Mouse (Mus musculus) Muller cell, postnatal 12 days (primary cell): ENCODE data around the gene Ankrd44.

Experiments used
- DNase-seq: peaks from one replicate; pipeline ENCODE4 v3.0.0-alpha.2; 2015; ENCODE audit errors: inconsistent ontology term

The Ankrd44 gene

DNA sequence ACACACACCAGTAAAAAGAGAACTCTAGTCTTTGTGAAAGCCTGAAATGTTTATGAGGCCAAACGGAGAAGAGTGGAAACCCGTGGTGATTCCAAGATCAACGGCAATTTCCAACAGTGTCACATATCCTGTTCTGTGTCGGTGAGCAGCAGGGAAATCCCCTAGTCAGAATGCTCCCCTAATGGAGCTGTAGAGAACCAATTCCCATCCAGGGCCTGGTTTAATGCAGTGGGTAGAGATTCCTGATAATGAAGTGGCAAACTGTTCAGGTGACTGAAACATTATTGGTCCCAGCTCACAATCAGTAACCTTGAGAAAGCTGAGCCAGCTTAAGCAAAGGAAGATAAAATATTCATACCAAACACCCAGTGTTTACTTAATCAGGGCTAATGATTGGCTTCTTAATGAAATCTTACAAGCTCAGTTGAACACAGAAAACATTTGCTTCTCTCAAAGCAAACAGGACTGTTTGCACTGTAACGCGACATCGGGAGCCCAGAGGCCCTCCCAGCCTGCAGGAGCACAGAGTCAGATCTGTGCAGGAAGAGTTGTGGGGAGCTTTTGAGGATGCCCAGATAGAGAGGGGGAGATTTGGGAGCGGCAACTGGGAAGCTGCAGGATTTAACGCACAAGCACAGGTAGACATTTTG, 110.9 kb downstream of the Ankrd44 start:
- no peak for DNase-seq

DNA sequence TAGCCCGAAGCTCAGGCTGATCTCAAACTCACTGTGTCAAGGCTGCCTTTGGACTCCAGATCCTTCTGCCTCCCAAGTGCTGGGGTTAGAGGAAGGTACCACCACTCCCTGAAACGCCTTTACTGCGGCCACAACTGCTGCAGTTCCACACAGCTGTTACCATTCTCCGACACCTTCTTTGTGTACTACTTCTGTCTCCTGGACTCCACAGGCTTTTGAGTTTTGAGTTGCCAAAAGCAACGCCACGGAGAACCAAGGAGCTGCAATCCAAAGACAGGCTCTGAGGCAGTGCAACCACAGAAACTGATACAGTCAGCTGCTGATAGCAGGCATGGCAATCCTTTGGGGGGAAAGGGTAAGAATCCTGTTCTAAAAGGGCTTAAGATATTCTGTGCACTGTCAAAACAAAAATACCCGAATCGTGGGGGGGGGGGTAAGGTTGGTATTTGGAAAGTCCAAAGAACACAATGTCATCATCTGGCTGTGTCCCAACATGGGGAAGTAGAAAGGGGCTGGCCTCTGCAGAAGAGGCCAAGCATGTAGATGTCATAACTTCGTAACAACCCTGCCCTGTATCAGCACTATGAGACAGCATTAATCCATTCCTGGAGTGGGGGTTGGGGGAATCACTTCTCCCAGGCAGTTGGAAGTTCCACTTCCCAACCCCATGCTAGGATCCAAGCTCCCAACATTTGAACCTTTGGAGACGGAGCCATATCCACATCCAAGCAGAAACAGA, 116.2 kb downstream of the Ankrd44 start:
- DNase-seq, result no peak

- no peak for DNase-seq
These were observed 117.1 kb downstream of the Ankrd44 start for GRCm38 (mm10) chr1:54809098-54809490.

DNA sequence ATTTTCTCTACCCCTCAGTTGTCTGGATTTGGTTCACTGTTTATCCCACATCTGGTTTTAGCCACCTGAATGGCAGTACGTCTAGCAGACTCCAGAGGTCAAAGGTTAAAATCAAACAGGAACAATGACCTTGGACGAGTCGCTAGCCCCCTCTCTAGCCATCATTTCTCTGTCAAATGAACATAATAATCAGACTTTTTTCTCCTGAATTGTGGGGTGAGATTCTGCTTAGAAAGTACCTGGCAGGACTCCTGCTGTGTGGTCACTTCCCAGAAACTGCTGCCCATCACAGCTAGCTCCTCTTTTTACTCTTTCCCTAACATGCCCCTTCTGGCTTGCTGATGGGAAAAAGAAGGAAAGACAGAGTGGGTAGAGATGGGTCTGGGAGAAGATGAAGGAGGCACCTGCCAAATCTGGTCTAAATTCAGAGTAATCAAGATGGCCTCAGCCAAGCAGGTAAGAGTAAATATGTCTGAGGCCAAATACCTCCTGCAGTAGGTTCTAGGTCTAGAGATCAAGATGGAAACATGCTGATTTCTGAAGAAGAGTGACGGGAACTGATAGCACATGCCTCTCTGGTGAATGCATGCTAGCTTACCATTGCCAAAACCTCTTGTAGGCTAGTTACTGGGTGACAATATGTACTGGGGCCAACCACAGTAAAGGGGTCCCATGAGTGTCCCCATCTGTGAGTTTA, 117.6 kb downstream of the Ankrd44 start:
- no peak for DNase-seq

- DNase-seq, result no peak
These were observed 118.4 kb downstream of the Ankrd44 start for GRCm38 (mm10) chr1:54807832-54808231.

- DNase-seq, result no peak
These were observed 119.9 kb downstream of the Ankrd44 start for GRCm38 (mm10) chr1:54806116-54806850.

DNA sequence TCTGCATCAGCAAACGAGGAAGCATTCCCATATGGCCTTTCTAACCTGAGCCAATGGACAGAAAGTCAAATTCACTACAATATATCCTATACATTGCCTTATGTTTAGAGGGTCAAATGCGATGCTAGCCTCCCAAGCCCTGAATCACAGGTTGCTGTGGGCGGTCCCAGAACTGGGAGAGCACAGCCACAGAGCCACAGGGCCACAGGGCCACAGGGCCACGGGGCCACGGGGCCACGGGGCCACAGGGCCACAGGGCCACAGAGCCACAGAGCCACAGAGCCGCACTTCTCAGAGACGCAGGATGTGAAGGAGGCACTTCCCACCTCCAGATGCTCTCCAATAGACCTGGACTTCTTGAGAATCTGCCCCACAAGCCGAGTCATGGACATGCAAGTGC, 121.8 kb downstream of the Ankrd44 start:
- DNase-seq, result no peak

DNA sequence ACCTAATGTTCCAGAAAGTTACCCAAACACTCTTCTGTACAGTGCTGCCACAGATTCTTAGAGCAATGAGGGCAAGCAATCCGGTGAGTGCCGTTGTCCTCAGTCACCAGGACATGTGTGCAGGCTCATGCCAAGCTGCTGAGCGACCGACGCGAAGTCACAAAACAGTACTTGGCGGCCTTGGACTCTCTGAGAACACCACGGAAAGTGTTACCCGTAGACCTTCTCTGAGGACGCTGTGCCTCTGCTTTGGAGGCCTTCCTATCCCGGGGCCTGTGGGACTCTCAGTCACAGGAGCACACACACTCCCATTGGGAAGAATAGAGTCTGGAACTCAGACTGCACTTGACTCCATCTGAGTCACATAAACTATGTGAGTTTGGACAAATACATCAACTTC, 123.5 kb downstream of the Ankrd44 start:
- DNase-seq, result peak; percentile 47

DNA sequence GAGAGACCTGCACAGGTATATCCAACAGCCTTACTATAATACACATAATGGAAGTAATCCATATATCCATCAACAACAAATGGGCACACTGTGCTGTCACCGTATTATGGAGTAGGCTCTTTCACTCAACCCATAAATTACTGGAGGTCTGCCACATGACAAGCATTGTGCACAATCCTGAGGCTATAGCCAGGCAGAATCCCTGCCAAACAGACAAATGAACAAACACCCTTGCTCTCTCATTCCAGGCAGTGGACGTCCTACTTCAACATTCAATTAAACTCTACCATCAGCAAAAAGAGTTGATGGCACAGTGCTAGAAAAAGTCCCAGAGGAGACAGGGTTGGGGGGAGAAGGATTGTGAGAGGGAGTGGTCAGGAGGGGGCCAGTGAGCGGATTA, 124.9 kb downstream of the Ankrd44 start:
- DNase-seq, result peak; percentile 68

- DNase-seq, result peak; percentile 52
These were observed 126.8 kb downstream of the Ankrd44 start for GRCm38 (mm10) chr1:54799421-54799820.

DNA sequence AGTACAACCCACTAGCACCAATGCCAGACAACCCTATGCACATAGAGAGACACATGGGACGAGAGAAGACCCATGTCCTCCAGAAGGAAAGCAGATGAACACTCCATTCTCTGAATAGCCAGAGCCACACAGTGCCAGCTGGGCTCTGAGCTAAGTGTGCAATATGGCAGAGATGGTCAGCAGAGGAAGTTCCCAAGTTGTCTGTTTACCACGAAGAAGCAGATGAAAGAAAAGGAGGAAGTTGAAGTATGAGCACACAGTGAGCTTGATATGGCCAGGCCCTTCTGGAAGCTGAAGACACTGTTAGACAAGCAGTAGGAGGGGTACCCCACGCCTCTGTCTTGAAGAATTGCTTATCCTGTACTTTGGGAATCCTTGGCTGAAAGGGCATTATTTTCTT, 127.8 kb downstream of the Ankrd44 start:
- DNase-seq, result no peak

DNA sequence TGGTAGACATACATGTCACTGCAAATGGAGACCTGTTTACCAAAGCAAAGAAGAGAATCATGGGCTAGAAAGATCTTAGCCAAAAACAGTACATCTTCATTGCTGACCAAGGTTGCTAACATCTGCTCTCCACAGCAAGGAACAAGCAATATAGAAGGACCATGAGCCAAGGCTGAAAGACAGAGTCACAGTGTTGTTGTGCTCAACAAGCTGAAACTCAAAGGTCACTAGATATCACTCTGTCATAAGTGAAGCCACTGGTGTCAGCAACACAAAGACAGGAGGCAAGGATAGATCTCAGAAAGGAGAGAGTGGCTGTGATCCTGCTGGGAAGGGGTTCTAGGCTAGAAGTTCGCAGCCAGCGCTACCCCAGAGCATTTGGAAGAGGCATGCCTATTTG, 131.5 kb downstream of the Ankrd44 start:
- DNase-seq, result no peak

GRCm38 (mm10) chr1:54791406-54791805, 134.8 kb downstream of the Ankrd44 start:
- DNase-seq, result no peak

- DNase-seq, result peak; percentile 70
These were observed 136.7 kb downstream of the Ankrd44 start for GRCm38 (mm10) chr1:54789327-54789960.

- no peak for DNase-seq
These were observed 137.8 kb downstream of the Ankrd44 start for GRCm38 (mm10) chr1:54788337-54788736.

DNA sequence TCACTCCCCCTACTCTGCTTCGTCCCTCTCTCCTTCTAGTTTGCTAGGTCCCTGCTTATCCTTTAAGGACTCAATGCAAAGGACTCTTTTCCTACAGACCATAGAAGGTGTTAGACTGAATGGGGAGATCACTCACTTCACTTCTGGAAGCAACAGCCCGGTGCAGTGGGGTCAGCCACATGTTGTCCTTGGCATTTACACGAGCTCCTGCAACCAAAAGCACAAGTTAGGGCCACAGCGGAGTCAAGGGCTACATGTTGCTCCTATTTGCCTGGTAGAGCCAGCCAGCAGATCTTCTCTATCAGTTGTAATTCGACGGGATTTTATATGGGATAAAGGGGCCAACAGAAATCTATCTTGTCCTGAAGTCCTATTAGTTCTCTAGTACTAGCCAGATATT, 148.0 kb downstream of the Ankrd44 start:
- no peak for DNase-seq

- DNase-seq, result no peak
These were observed 149.1 kb downstream of the Ankrd44 start for GRCm38 (mm10) chr1:54777104-54777503.

GRCm38 (mm10) chr1:54776116-54776515, 150.1 kb downstream of the Ankrd44 start:
- DNase-seq, result no peak

- DNase-seq, result no peak
These were observed 153.3 kb downstream of the Ankrd44 start for GRCm38 (mm10) chr1:54772843-54773242.

GRCm38 (mm10) chr1:54771471-54771870, 154.7 kb downstream of the Ankrd44 start:
- DNase-seq, result no peak

DNA sequence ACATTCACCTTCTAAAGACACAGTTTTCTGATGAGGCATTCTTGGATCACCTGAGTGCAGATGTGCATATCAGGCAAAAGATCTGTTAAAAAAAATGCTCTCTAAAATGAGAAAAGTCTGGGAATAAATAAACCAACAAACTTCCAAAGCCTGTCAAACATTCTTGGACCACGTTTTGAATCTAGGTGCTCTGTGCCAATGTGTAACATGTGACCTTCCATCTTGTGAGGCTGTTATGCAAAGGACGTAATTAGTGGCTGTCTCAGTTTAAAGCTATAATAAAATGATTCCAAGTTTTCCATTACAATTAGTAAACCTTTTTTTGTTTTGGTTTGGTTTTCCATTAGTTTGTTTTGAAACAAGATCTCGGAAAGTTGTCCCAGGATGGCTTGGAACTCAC, 159.0 kb downstream of the Ankrd44 start:
- no peak for DNase-seq
